Mouse (Mus musculus) urinary bladder, postnatal 14 days (tissue): ENCODE data around the gene Mzf1.
A peak's percentile ranks its signal among the peaks of the same experiment; 100 is the strongest.

Experiments
- DNase-seq: peaks from one replicate; pipeline ENCODE4 v3.0.0; 2021; ENCODE audit warnings: low spot score

Mzf1 gene

GRCm38 (mm10) chr7:13034148-13034977, 20.2 kb downstream of the Mzf1 start, which contains the start of gene Chmp2a:
Chmp2a (minus strand) TSS chr7:13034807.
- DNase-seq, result peak; percentile 98

- no peak for DNase-seq
Observed at GRCm38 (mm10) chr7:13033451-13034147, 21.0 kb downstream of the Mzf1 start.

- DNase-seq, result no peak
Observed at GRCm38 (mm10) chr7:13032541-13032940, 22.0 kb downstream of the Mzf1 start.

GRCm38 (mm10) chr7:13031983-13032382, 22.6 kb downstream of the Mzf1 start:
- no peak for DNase-seq

- no peak for DNase-seq
Observed at GRCm38 (mm10) chr7:13031069-13031468, 23.5 kb downstream of the Mzf1 start.

DNA sequence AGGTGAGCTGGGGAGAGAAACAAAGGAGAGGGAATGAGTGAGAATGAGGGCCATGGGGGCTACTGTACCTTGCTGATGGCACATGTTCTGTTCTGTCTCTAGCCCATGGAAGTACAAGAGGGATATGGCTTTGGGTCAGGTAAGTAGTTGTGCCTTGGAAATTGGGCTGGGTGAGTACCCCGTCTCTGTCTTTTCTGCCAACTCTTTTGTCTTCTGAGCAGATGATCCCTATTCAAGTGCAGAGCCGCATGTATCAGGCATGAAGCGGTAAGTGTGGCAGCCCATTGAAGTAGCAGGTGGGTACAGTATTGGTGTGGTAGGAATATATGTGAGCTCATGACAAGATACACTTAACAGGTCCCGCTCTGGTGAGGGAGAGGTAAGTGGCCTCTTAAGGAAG, 25.6 kb downstream of the Mzf1 start:
- no peak for DNase-seq

- no peak for DNase-seq
Observed at GRCm38 (mm10) chr7:13025511-13026112, 29.0 kb downstream of the Mzf1 start.

GRCm38 (mm10) chr7:13024805-13025204, 29.8 kb downstream of the Mzf1 start:
- peak; percentile 72 for DNase-seq

DNA sequence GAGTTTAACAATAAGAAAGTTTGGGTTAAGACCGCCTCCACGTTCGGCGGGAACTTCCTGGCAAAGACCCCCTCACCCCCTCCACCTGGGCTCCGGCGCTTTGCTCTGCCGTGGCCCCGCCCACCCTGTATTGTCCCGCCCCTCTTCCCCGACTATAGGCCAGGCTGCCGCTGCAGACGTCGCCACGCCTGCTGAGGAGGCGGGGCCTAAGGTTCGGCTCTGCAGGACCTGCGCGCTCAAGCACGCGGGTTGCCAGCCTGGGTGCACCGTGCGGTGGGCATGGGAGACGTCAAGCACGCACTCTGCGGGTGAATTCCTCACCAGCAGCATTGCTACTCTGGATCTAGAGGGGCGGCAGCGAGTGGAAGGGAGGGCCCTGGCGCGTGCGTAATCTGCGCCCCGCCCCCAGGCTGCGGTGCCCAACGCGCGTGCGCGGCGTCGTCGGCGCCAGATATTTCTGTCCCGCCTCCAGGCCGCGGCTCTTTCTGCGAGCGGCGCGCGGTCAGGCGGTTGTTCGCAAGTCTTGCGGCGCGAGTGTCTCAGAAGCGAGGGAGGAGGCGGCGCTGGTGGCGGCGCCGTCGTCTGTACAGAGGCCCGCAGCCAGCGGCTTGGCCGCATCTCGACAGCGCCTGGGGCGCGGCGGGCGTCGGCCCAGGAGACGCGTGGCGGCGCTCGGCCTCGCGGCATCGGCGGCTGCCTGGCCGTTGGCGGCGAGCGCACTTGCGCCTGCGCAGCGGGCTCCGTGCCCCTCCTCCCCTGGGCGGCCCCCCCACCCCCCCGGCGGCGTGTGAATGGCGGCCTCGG, 30.4 kb downstream of the Mzf1 start:
- DNase-seq, result peak; percentile 92

GRCm38 (mm10) chr7:13022773-13023535, 31.6 kb downstream of the Mzf1 start:
- DNase-seq, result peak; percentile 81

- no peak for DNase-seq
Observed at GRCm38 (mm10) chr7:13015217-13015616, 39.3 kb downstream of the Mzf1 start.

GRCm38 (mm10) chr7:13014275-13014839, 40.2 kb downstream of the Mzf1 start:
- no peak for DNase-seq

- no peak for DNase-seq
Observed at GRCm38 (mm10) chr7:13013671-13014070, 40.9 kb downstream of the Mzf1 start.

DNA sequence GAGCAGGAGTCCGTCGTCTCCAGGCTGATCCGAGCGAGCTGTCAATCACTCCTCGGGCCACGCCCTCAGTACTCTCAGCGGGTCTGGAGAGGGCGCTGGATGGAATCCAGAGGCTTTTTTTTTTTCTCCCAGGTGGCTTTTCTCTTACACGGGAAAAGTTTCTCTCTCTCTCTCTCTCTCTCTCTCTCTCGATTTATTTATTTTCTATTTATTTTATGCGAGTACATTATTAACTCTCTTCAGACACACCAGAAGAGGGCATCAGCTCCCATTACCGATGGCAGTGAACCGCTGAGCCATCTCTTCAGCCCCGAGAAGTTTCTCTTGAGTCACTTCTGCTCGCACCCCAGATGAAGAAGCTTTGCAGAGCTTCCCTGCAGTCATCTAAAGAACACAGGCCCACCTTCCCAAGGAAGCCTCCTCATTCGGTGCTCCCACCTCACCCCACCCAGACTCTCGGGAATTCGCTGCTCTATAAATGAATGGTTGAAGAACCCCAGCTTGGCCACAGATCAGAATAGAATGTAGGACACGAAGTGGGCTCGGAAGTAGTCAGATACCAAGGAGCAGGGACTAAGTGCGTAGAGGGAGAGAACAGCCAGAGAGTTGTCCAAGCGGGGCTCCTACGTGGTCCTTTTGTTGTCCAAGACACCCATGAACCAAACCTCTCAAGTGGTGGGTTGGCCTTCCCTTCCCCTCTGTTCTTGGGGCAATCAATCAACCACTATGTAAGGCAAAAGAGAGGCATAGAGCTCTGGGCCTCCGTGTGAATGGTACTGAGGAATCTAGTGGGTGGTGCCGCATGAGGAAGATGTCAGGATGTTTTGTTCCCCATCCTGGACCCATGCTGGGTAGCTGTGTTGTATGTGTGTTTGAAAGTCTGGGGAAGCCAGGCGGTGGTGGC, 44.3 kb downstream of the Mzf1 start, which contains the start of gene Zbtb45:
Gene Zbtb45, minus strand, starts transcription at position 30 of the 904 bp plus-strand sequence.
- no peak for DNase-seq

GRCm38 (mm10) chr7:13009143-13010004, 45.2 kb downstream of the Mzf1 start:
- peak; percentile 93 for DNase-seq

- DNase-seq, result no peak
Observed at GRCm38 (mm10) chr7:13007341-13008092, 47.0 kb downstream of the Mzf1 start.

- DNase-seq, result no peak
Observed at GRCm38 (mm10) chr7:13006531-13006930, 48.0 kb downstream of the Mzf1 start.

DNA sequence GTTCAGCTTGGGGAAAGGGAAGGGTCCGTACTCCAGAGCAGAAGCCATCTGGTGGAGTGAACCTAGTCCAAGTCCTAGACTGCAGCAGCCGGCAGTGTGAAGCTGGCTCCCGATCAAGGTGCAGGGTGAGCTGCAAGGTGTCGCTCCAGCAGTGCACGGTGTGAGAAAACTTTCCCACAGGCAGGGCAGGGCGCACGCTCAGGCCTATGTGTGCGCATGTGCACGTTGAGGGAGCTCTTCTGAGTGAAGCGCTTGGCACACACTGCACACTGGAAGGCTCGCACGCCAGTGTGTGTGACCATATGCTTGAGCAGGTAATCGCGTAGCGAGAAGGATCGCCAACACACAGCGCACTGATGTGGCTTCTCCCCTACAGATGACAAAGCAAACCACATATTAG, 48.6 kb downstream of the Mzf1 start:
- DNase-seq, result no peak
